Mouse (Mus musculus) brain, embryonic 14.5 days (tissue): ENCODE results near the gene Prss12.

Experiments used
- CTCF ChIP-seq: fragments of 200-500 bp; IDR thresholded peaks from 2 replicates; pipeline ENCODE4 v1.5.1; 2012; ENCODE audit warnings: inconsistent platforms, mild to moderate bottlenecking, moderate library complexity, borderline replicate concordance; ENCODE audit not compliant: insufficient read depth, insufficient read length; ENCODE audit errors: extremely low read depth
- POLR2A ChIP-seq: fragments of 200-500 bp; IDR thresholded peaks from 2 replicates; pipeline ENCODE4 v1.6.1; 2012; ENCODE audit warnings: mild to moderate bottlenecking, inconsistent platforms, borderline replicate concordance; ENCODE audit not compliant: poor library complexity, insufficient read depth, insufficient read length, severe bottlenecking; ENCODE audit errors: extremely low read depth

DNA sequence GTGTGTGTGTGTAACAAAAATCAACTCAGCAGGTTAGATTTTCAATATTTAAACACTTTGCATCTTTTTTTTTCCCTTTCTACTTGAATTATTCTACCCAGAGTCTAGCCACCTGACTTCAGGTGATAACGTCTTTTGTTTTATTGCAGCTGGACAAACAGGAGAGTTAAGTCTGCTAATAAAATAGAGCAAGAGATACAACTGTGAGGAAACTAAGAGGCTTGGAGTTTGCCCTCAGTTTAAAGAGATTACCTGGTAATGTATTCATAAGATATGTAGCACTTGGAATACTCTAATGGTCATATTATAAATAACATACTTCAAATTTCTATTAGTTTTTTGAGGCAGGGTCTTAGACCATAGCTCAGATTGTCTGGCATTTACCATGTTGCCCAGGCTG, 9.1 kb upstream of the Prss12 start:
- no peak for TF ChIP-seq CTCF
- TF ChIP-seq POLR2A, result no peak
